Mouse (Mus musculus) forebrain, embryonic 14.5 days (tissue): ENCODE measurements at regions not wholly inside any gene's neighbourhood (a gene's known extent, or its start where the extent isn't known, plus 50 kb on each side); places are given as distances from the start of the nearest gene placed in this dataset.

Experiments used
- ATAC-seq: fragments of 200-750 bp; cut with Nextera tagmentation; 2 replicates; pipeline ENCODE4 v1.8.0; 2017; ENCODE audit warnings: mild to moderate bottlenecking, moderate library complexity
- DNase-seq: peaks from one replicate; pipeline ENCODE4 v3.0.0-alpha.2; 2015; ENCODE audit warnings: low spot score
- H3K27ac ChIP-seq: fragments of 300-500 bp; sonication (generic); 2 replicates; pipeline ENCODE4 v1.5.1; 2014; ENCODE audit warnings: low read depth, mild to moderate bottlenecking, control low read depth, low read length, moderate library complexity
- H3K27me3 ChIP-seq: fragments of 300-500 bp; sonication (generic); replicated peaks from 2 replicates; pipeline ENCODE4 v1.6.1; 2014; ENCODE audit warnings: low read length, control low read depth, mixed read lengths; ENCODE audit not compliant: control insufficient read depth, insufficient read depth
- H3K36me3 ChIP-seq: fragments of 300-500 bp; sonication (generic); 2 replicates; pipeline ENCODE4 v1.6.1; 2014; ENCODE audit warnings: low read length, control low read depth; ENCODE audit not compliant: control insufficient read depth, insufficient read depth
- H3K4me1 ChIP-seq: fragments of 300-500 bp; sonication (generic); 2 replicates; pipeline ENCODE4 v1.6.1; 2014; ENCODE audit warnings: antibody characterized with exemption, low read length, control low read depth; ENCODE audit not compliant: control insufficient read depth, insufficient read depth
- H3K4me2 ChIP-seq: fragments of 300-500 bp; sonication (generic); 2 replicates; pipeline ENCODE4 v1.6.1; 2014; ENCODE audit warnings: mild to moderate bottlenecking, control low read depth, low read length
- H3K4me3 ChIP-seq: fragments of 300-500 bp; sonication (generic); 2 replicates; pipeline ENCODE4 v1.5.1; 2014; ENCODE audit warnings: low read depth, low read length, control low read depth
- H3K9ac ChIP-seq: fragments of 300-500 bp; sonication (generic); 2 replicates; pipeline ENCODE4 v1.6.1; 2014; ENCODE audit warnings: mild to moderate bottlenecking, low read length, control low read depth, moderate library complexity
- H3K9me3 ChIP-seq: fragments of 300-500 bp; sonication (generic); replicated peaks from 2 replicates; pipeline ENCODE4 v1.6.1; 2016; ENCODE audit warnings: low read length, control low read depth, mixed read lengths; ENCODE audit not compliant: control insufficient read depth
- WGBS: fragments of 180-500 bp; shearing (Covaris S2); extraction: QIAGEN DNeasy Blood & Tissue Kit; methylation state at CpG from one replicate; pipeline ENCODE4 v1.1.7; 2014; 5-methylcytosine and 5-hydroxymethylcytosine counted together

DNA sequence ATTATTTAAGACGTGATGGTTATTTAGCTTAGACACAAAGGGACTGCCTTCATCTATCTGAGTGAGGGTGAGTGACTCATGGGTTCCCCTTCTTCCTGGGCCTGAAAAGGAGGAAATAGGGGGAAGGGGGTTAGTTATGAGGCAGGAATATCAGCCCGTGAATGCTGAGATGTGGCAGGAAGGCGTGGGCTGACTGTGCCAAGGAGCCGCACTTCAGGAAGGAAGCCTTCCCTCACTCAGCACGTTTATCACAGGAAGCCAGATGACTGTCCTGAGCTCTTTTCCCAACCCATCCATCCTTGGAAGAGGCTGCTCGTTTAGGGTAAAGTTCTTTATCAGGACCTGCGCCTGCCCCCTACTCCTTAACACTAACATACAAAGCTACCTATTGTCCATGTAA, 403.5 kb downstream of the Plk2 start:
- Histone ChIP-seq H3K4me3 (no peak overlapping the region), H3K27me3 (no peaks in the 10 kb centered on the region), H3K4me1 (no peaks in the 10 kb centered on the region), H3K9ac (no peak overlapping the region), H3K9me3 (no peaks in the 10 kb centered on the region), H3K27ac (no peak overlapping the region), H3K36me3 (no peaks in the 10 kb centered on the region), H3K4me2 (no peak overlapping the region)
- ATAC-seq, result no peak
- WGBS, result 66% methylated on average over 7 of the region's 7 CpGs
- no peak for DNase-seq

GRCm38 (mm10) chr13:110802841-110803240, 408.0 kb downstream of the Plk2 start:
- no peak for DNase-seq
- H3K4me1 ChIP-seq, result no peaks in the 10 kb centered on the region
- WGBS, result 89% methylated on average over 6 of the region's 6 CpGs
- no peaks in the 10 kb centered on the region for H3K9me3 ChIP-seq
- ATAC-seq, result no peak
- no peak overlapping the region for H3K4me3 ChIP-seq
- H3K4me2 ChIP-seq, result no peak overlapping the region
- H3K36me3 ChIP-seq, result no peaks in the 10 kb centered on the region
- H3K27me3 ChIP-seq, result no peaks in the 10 kb centered on the region
- H3K27ac ChIP-seq, result no peak overlapping the region
- no peak overlapping the region for H3K9ac ChIP-seq

DNA sequence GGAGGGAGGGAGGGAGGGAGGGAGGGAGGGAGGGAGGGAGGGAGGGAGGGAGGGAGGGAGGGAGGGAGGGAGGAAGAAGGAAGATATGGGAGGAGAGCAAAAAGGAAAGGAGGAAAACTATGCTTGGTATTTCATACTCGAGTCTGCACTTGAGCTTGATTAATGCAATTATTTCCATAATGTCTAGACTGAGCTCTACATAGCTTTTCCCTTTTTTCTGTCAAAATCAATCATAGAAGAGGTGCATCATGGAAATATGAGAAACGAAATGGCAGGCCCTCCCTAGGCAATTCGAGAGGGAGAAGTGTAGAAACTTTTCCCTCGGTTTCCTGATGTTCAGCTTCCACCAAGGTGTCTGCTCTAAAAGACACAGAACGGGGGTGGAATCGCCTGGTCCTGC, 417.6 kb downstream of the Plk2 start:
- no peak for ATAC-seq

DNA sequence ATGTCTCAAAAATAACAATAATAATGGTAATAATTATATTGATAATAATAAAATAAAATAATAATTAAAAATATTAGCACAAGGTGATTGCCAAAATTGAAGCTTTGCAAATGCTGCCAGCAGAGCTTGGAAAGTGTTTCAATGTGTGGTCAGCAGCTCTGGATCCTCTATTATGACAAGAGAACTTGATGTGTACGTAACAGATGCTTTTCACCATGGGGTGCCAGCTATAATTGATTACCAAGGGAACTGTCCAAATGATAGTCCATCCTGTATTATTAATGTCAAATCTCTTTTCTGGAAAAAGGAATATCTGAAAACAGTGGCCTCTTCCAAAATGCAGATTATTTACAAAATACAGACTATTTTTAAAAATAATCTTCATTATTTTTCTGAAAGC, 419.2 kb downstream of the Plk2 start:
- 73% methylated on average over 1 of the region's 1 CpGs for WGBS
- Histone ChIP-seq H3K4me3 (no peak overlapping the region), H3K27ac (no peak overlapping the region), H3K4me1 (no peaks in the 10 kb centered on the region), H3K9ac (no peak overlapping the region), H3K27me3 (no peaks in the 10 kb centered on the region), H3K9me3 (no peaks in the 10 kb centered on the region), H3K36me3 (no peaks in the 10 kb centered on the region), H3K4me2 (no peak overlapping the region)
- no peak for ATAC-seq
- DNase-seq, result peak; percentile 7

More for the DNA sequence above, 417.6 kb downstream of the Plk2 start:
- no peak for DNase-seq
- H3K4me1 ChIP-seq, result no peaks in the 10 kb centered on the region
- no peak overlapping the region for H3K27ac ChIP-seq
- no peak overlapping the region for H3K4me3 ChIP-seq
- no peak overlapping the region for H3K4me2 ChIP-seq
- H3K27me3 ChIP-seq, result no peaks in the 10 kb centered on the region
- no peaks in the 10 kb centered on the region for H3K36me3 ChIP-seq
- H3K9ac ChIP-seq, result no peak overlapping the region
- WGBS, result 77% methylated on average over 6 of the region's 6 CpGs
- H3K9me3 ChIP-seq, result no peaks in the 10 kb centered on the region

DNA sequence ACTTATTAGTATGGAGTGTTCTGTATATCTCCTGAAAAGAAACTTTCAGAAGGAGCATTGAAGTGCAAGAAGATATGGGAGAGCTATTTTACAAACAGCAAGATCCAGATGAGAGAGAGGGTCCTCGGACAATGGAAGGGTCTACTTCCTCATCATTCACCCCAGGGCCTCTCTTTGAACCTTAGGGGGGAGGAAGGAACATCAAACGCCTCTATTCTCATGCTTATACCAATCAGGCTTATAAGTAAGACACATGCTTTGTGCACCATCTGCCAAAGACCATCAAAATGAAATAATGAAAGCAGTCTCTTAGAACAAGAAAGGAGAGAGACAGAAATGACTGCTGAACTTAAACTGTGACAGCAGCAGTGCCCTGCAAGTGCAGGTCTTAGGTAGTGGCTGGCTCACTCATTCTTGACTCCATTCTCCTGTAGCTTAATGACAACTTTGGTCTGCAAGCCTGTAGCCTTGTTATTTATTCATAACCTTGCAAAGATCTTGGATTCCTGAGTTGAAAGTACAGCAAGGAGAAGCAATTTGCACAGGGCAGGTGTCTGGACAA, 424.5 kb downstream of the Plk2 start:
- H3K27me3 ChIP-seq, result no peaks in the 10 kb centered on the region
- H3K4me1 ChIP-seq, result no peaks in the 10 kb centered on the region
- 31% methylated on average over 2 of the region's 2 CpGs for WGBS
- H3K4me3 ChIP-seq, result no peak overlapping the region
- H3K9ac ChIP-seq, result no peak overlapping the region
- no peak overlapping the region for H3K4me2 ChIP-seq
- no peaks in the 10 kb centered on the region for H3K9me3 ChIP-seq
- no peaks in the 10 kb centered on the region for H3K36me3 ChIP-seq
- no peak overlapping the region for H3K27ac ChIP-seq
- DNase-seq, result peak; percentile 31
- ATAC-seq, result no peak

GRCm38 (mm10) chr13:110824878-110825277, 429.9 kb upstream of the Actbl2 start:
- no peak for ATAC-seq
- Histone ChIP-seq H3K36me3 (no peaks in the 10 kb centered on the region), H3K9ac (no peak overlapping the region), H3K4me1 (no peaks in the 10 kb centered on the region), H3K27me3 (no peaks in the 10 kb centered on the region), H3K4me3 (no peak overlapping the region), H3K4me2 (no peak overlapping the region), H3K27ac (no peak overlapping the region), H3K9me3 (no peaks in the 10 kb centered on the region)
- DNase-seq, result no peak
- WGBS, result 89% methylated on average over 9 of the region's 9 CpGs

GRCm38 (mm10) chr13:110832442-110832841, 422.4 kb upstream of the Actbl2 start:
- no peaks in the 10 kb centered on the region for H3K4me1 ChIP-seq
- H3K4me3 ChIP-seq, result no peak overlapping the region
- H3K27me3 ChIP-seq, result no peaks in the 10 kb centered on the region
- no peaks in the 10 kb centered on the region for H3K9me3 ChIP-seq
- no peaks in the 10 kb centered on the region for H3K36me3 ChIP-seq
- DNase-seq (no peak), ATAC-seq (no peak)
- H3K9ac ChIP-seq, result no peak overlapping the region
- H3K4me2 ChIP-seq, result no peak overlapping the region
- 63% methylated on average over 5 of the region's 5 CpGs for WGBS
- H3K27ac ChIP-seq, result no peak overlapping the region

DNA sequence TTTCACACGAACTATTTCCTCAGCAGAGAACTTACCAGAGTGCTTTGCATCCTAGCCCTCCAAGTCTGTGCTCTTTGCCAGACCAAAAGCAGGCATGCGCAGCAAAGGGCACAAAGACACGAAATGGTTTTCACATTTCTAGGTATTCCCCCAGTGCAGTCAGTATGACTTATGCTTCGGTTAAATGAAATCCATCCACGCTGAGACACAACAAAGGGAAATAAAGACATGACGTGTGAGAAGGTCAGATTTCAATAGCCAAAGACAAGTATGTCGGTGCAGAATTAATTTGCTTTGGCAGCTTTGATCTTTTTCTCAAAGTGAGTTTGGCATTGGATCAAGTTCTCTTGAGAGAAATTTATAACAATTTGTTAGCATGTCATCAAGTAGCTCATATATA, 417.9 kb upstream of the Actbl2 start:
- Histone ChIP-seq H3K4me1 (no peaks in the 10 kb centered on the region), H3K4me2 (no peak overlapping the region), H3K9ac (no peak overlapping the region), H3K36me3 (no peaks in the 10 kb centered on the region), H3K27me3 (no peaks in the 10 kb centered on the region), H3K9me3 (no peaks in the 10 kb centered on the region), H3K27ac (no peak overlapping the region), H3K4me3 (no peak overlapping the region)
- WGBS, result 55% methylated on average over 7 of the region's 7 CpGs
- DNase-seq, result peak; percentile 29
- no peak for ATAC-seq

GRCm38 (mm10) chr13:110841949-110842348, 412.9 kb upstream of the Actbl2 start:
- DNase-seq, result no peak
- ATAC-seq, result no peak
- no peak overlapping the region for H3K9ac ChIP-seq
- no peak overlapping the region for H3K27ac ChIP-seq
- H3K4me2 ChIP-seq, result no peak overlapping the region
- no peaks in the 10 kb centered on the region for H3K27me3 ChIP-seq
- no peaks in the 10 kb centered on the region for H3K9me3 ChIP-seq
- H3K36me3 ChIP-seq, result no peaks in the 10 kb centered on the region
- H3K4me1 ChIP-seq, result no peaks in the 10 kb centered on the region
- H3K4me3 ChIP-seq, result no peak overlapping the region
- WGBS, result 93% methylated on average over 7 of the region's 7 CpGs
